Mouse (Mus musculus): ENCODE measurements around the gene Arhgap19. TPM values are rescaled to one million over a fixed set of nuclear protein-coding genes. Genes with fewer than 3 reads are reported as not detected.
A peak's percentile ranks its signal among the peaks of the same experiment; 100 is the strongest.

The Arhgap19 gene
- polyA plus RNA-seq, 1 experiment from 2014 or later, result 11.0 TPM

- Histone ChIP-seq H3K4me1 (replicated peaks) (no peaks in the 10 kb centered on the region), H3K4me2 (replicated peaks) (no peak overlapping the region), H3K27me3 (no peaks in the 10 kb centered on the region), H3K36me3 (no peaks in the 10 kb centered on the region), H3K9me3 (no peaks in the 10 kb centered on the region), H3K9ac (replicated peaks) (no peak overlapping the region), H3K4me3 (replicated peaks) (no peak overlapping the region), H3K27ac (no peak overlapping the region)
- ATAC-seq, result no peak
- WGBS, result 95% methylated on average over 10 of the region's 10 CpGs
Observed at GRCm38 (mm10) chr19:41812525-41812924, 10.7 kb upstream of the Arhgap19 start.

GRCm38 (mm10) chr19:41810074-41810473 lies 8.2 kb upstream of the Arhgap19 start:
- H3K27ac ChIP-seq, result no peak overlapping the region
- no peak for ATAC-seq
- H3K9me3 ChIP-seq, result no peaks in the 10 kb centered on the region
- H3K4me3 ChIP-seq (replicated peaks), result no peak overlapping the region
- no peaks in the 10 kb centered on the region for H3K27me3 ChIP-seq
- no peaks in the 10 kb centered on the region for H3K4me1 ChIP-seq (replicated peaks)
- 69% methylated on average over 5 of the region's 5 CpGs for WGBS
- no peaks in the 10 kb centered on the region for H3K36me3 ChIP-seq
- no peak overlapping the region for H3K4me2 ChIP-seq (replicated peaks)
- no peak overlapping the region for H3K9ac ChIP-seq (replicated peaks)

- H3K36me3 ChIP-seq, result no peaks in the 10 kb centered on the region
- no peaks in the 10 kb centered on the region for H3K9me3 ChIP-seq
- no peaks in the 10 kb centered on the region for H3K4me1 ChIP-seq (replicated peaks)
- 84% methylated on average over 8 of the region's 8 CpGs for WGBS
- no peaks in the 10 kb centered on the region for H3K27me3 ChIP-seq
- no peak overlapping the region for H3K4me3 ChIP-seq (replicated peaks)
- H3K4me2 ChIP-seq (replicated peaks), result no peak overlapping the region
- no peak for ATAC-seq
- H3K9ac ChIP-seq (replicated peaks), result no peak overlapping the region
- H3K27ac ChIP-seq, result no peak overlapping the region
Observed at GRCm38 (mm10) chr19:41808104-41808634, 6.3 kb upstream of the Arhgap19 start.

- H3K4me2 ChIP-seq (replicated peaks), result no peak overlapping the region
- H3K36me3 ChIP-seq, result no peaks in the 10 kb centered on the region
- no peak for ATAC-seq
- H3K9me3 ChIP-seq, result no peaks in the 10 kb centered on the region
- no peak overlapping the region for H3K4me3 ChIP-seq (replicated peaks)
- H3K27ac ChIP-seq, result no peak overlapping the region
- 92% methylated on average over 9 of the region's 9 CpGs for WGBS
- H3K4me1 ChIP-seq (replicated peaks), result no peaks in the 10 kb centered on the region
- H3K9ac ChIP-seq (replicated peaks), result no peak overlapping the region
- H3K27me3 ChIP-seq, result no peaks in the 10 kb centered on the region
Observed at GRCm38 (mm10) chr19:41807497-41807896, 5.7 kb upstream of the Arhgap19 start.

- no peak for ATAC-seq
- H3K9me3 ChIP-seq, result no peaks in the 10 kb centered on the region
- peaks cover 9% of the 10 kb centered on the region for H3K4me1 ChIP-seq (replicated peaks)
- H3K36me3 ChIP-seq, result no peaks in the 10 kb centered on the region
- 93% methylated on average over 4 of the region's 4 CpGs for WGBS
- no peak overlapping the region for H3K9ac ChIP-seq (replicated peaks)
- no peak overlapping the region for H3K4me2 ChIP-seq (replicated peaks)
- no peak overlapping the region for H3K27ac ChIP-seq
- no peaks in the 10 kb centered on the region for H3K27me3 ChIP-seq
- no peak overlapping the region for H3K4me3 ChIP-seq (replicated peaks)
Observed at GRCm38 (mm10) chr19:41805831-41806230, 4.0 kb upstream of the Arhgap19 start.

GRCm38 (mm10) chr19:41803322-41803721 lies 1.5 kb upstream of the Arhgap19 start:
- no peak overlapping the region for H3K4me3 ChIP-seq (replicated peaks)
- no peak overlapping the region for H3K4me2 ChIP-seq (replicated peaks)
- peaks cover 20% of the 10 kb centered on the region for H3K4me1 ChIP-seq (replicated peaks)
- no peak overlapping the region for H3K27ac ChIP-seq
- no peak for ATAC-seq
- no peaks in the 10 kb centered on the region for H3K27me3 ChIP-seq
- 45% methylated on average over 7 of the region's 7 CpGs for WGBS
- H3K9me3 ChIP-seq, result no peaks in the 10 kb centered on the region
- H3K36me3 ChIP-seq, result no peaks in the 10 kb centered on the region
- H3K9ac ChIP-seq (replicated peaks), result no peak overlapping the region

GRCm38 (mm10) chr19:41800986-41801741 lies 683 bp downstream of the Arhgap19 start:
- H3K27ac ChIP-seq, result peak overlapping the region; percentile 74
- peak overlapping the region; percentile 83 for H3K9ac ChIP-seq (replicated peaks)
- no peaks in the 10 kb centered on the region for H3K27me3 ChIP-seq
- no peaks in the 10 kb centered on the region for H3K9me3 ChIP-seq
- WGBS, result 4% methylated on average over 26 of the region's 26 CpGs
- H3K4me3 ChIP-seq (replicated peaks), result peak overlapping the region; percentile 93
- no peaks in the 10 kb centered on the region for H3K36me3 ChIP-seq
- peak overlapping the region; percentile 82 for H3K4me2 ChIP-seq (replicated peaks)
- H3K4me1 ChIP-seq (replicated peaks), result peaks cover 20% of the 10 kb centered on the region
- no peak for ATAC-seq

GRCm38 (mm10) chr19:41800451-41800850 lies 1.4 kb downstream of the Arhgap19 start:
- no peaks in the 10 kb centered on the region for H3K27me3 ChIP-seq
- no peaks in the 10 kb centered on the region for H3K36me3 ChIP-seq
- peaks cover 20% of the 10 kb centered on the region for H3K4me1 ChIP-seq (replicated peaks)
- 32% methylated on average over 6 of the region's 6 CpGs for WGBS
- peak overlapping the region; percentile 93 for H3K4me3 ChIP-seq (replicated peaks)
- no peak overlapping the region; the same call in 1 of the 2 replicates for H3K9ac ChIP-seq (replicated peaks)
- no peaks in the 10 kb centered on the region for H3K9me3 ChIP-seq
- no peak for ATAC-seq
- H3K27ac ChIP-seq, result no peak overlapping the region
- H3K4me2 ChIP-seq (replicated peaks), result peak overlapping the region; percentile 82

- H3K4me2 ChIP-seq (replicated peaks), result no peak overlapping the region
- H3K27ac ChIP-seq, result no peak overlapping the region
- peaks cover 33% of the 10 kb centered on the region for H3K4me1 ChIP-seq (replicated peaks)
- no peak overlapping the region for H3K9ac ChIP-seq (replicated peaks)
- WGBS, result 83% methylated on average over 6 of the region's 6 CpGs
- no peaks in the 10 kb centered on the region for H3K9me3 ChIP-seq
- H3K36me3 ChIP-seq, result no peaks in the 10 kb centered on the region
- H3K4me3 ChIP-seq (replicated peaks), result no peak overlapping the region
- ATAC-seq, result no peak
- H3K27me3 ChIP-seq, result no peaks in the 10 kb centered on the region
Observed at GRCm38 (mm10) chr19:41797536-41797935, 4.3 kb downstream of the Arhgap19 start.

- no peak overlapping the region for H3K9ac ChIP-seq (replicated peaks)
- WGBS, result 83% methylated on average over 12 of the region's 12 CpGs
- no peak for ATAC-seq
- no peak overlapping the region for H3K27ac ChIP-seq
- no peaks in the 10 kb centered on the region for H3K27me3 ChIP-seq
- no peak overlapping the region for H3K4me2 ChIP-seq (replicated peaks)
- H3K4me1 ChIP-seq (replicated peaks), result peaks cover 30% of the 10 kb centered on the region
- H3K9me3 ChIP-seq, result no peaks in the 10 kb centered on the region
- no peak overlapping the region for H3K4me3 ChIP-seq (replicated peaks)
- no peaks in the 10 kb centered on the region for H3K36me3 ChIP-seq
Observed at GRCm38 (mm10) chr19:41796789-41797327, 5.0 kb downstream of the Arhgap19 start.

GRCm38 (mm10) chr19:41796148-41796760 lies 5.6 kb downstream of the Arhgap19 start:
- no peak overlapping the region for H3K9ac ChIP-seq (replicated peaks)
- no peak overlapping the region for H3K4me2 ChIP-seq (replicated peaks)
- no peaks in the 10 kb centered on the region for H3K9me3 ChIP-seq
- H3K4me3 ChIP-seq (replicated peaks), result no peak overlapping the region
- no peaks in the 10 kb centered on the region for H3K27me3 ChIP-seq
- no peak overlapping the region for H3K27ac ChIP-seq
- ATAC-seq, result no peak
- H3K36me3 ChIP-seq, result no peaks in the 10 kb centered on the region
- H3K4me1 ChIP-seq (replicated peaks), result peaks cover 29% of the 10 kb centered on the region
- WGBS, result 76% methylated on average over 3 of the region's 3 CpGs

- no peaks in the 10 kb centered on the region for H3K36me3 ChIP-seq
- no peaks in the 10 kb centered on the region for H3K27me3 ChIP-seq
- no peak overlapping the region for H3K27ac ChIP-seq
- WGBS, result 26% methylated on average over 6 of the region's 6 CpGs
- H3K4me2 ChIP-seq (replicated peaks), result peak overlapping the region; percentile 23
- no peak overlapping the region for H3K4me3 ChIP-seq (replicated peaks)
- no peaks in the 10 kb centered on the region for H3K9me3 ChIP-seq
- no peak for ATAC-seq
- no peak overlapping the region for H3K9ac ChIP-seq (replicated peaks)
- peaks cover 15% of the 10 kb centered on the region for H3K4me1 ChIP-seq (replicated peaks)
Observed at GRCm38 (mm10) chr19:41794901-41795300, 6.9 kb downstream of the Arhgap19 start.

Measured in midbrain, embryonic 13.5 days (tissue).